Mouse (Mus musculus) forebrain, embryonic 12.5 days (tissue): Measurements from ENCODE around the gene Calhm2. TPM values are rescaled to one million over a fixed set of nuclear protein-coding genes. Genes with fewer than 3 reads are reported as not detected.

Experiments
- ATAC-seq: fragments of 200-750 bp; cut with Nextera tagmentation; 2 replicates; pipeline ENCODE4 v1.8.0; 2017; ENCODE audit warnings: moderate TSS enrichment; ENCODE audit not compliant: low FRiP score
- H3K27ac ChIP-seq: fragments of 300-500 bp; sonication (generic); 2 replicates; pipeline ENCODE4 v1.5.1; 2016; ENCODE audit warnings: mild to moderate bottlenecking
- H3K27me3 ChIP-seq: fragments of 300-500 bp; sonication (generic); 2 replicates; pipeline ENCODE4 v1.6.1; 2016; ENCODE audit warnings: mild to moderate bottlenecking
- H3K36me3 ChIP-seq: fragments of 300-500 bp; sonication (generic); replicated peaks from 2 replicates; pipeline ENCODE4 v1.6.1; 2016; ENCODE audit warnings: mild to moderate bottlenecking
- H3K4me1 ChIP-seq: fragments of 300-500 bp; sonication (generic); 2 replicates; pipeline ENCODE4 v1.6.1; 2016
- H3K4me2 ChIP-seq: fragments of 300-500 bp; sonication (generic); 2 replicates; pipeline ENCODE4 v1.6.1; 2016; ENCODE audit warnings: mild to moderate bottlenecking, moderate library complexity
- H3K4me3 ChIP-seq: fragments of 300-500 bp; sonication (generic); replicated peaks from 2 replicates; pipeline ENCODE4 v1.5.1; 2016; ENCODE audit warnings: mild to moderate bottlenecking
- H3K9ac ChIP-seq: fragments of 300-500 bp; sonication (generic); 2 replicates; pipeline ENCODE4 v1.6.1; 2016; ENCODE audit warnings: mild to moderate bottlenecking
- H3K9me3 ChIP-seq: fragments of 300-500 bp; sonication (generic); 2 replicates; pipeline ENCODE4 v1.6.1; 2016
- WGBS: fragments of 180-500 bp; shearing (Covaris S2); methylation state at CpG from one replicate; pipeline ENCODE4 v1.1.7; 2016; 5-methylcytosine and 5-hydroxymethylcytosine counted together
- polyA plus RNA-seq: library from polyadenylated mRNA; unstranded; fragments of >200 nt; fragmentation: Nextera tagmentation; extraction: Ambion mirVana; gene quantifications from 2 replicates; pipeline ENCODE4 v1.2.1, GENCODE M21; 2016

Calhm2 gene
- polyA plus RNA-seq, 1 experiment from 2014 or later: 1.8 TPM

DNA sequence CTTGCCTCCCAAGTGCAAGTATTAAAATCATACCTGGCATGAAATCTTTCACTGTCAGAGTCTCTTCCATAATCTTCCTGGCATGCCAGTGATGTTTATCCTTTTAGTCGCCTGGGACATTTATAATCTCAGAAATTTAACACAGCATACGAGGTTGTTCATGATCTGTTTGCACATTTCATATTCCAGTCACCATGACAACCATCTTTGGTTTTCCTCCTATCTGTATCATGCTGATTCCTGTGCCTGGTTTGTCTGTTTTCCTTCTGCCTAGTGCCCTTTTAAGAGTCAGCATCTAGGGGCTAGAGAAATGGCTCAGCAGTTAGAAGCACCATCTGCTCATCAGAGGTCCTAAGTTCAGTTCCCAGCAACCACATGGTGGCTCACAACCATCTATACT is 19.5 kb downstream of the Calhm2 start:
- Histone ChIP-seq H3K9me3 (no peaks in the 10 kb centered on the region), H3K4me2 (no peak overlapping the region), H3K36me3 (peaks cover 79% of the 10 kb centered on the region), H3K27me3 (no peaks in the 10 kb centered on the region), H3K27ac (no peak overlapping the region), H3K4me1 (no peaks in the 10 kb centered on the region), H3K9ac (no peak overlapping the region), H3K4me3 (no peak overlapping the region)
- WGBS: 82% methylated on average over 2 of the region's 2 CpGs
- no peak for ATAC-seq

DNA sequence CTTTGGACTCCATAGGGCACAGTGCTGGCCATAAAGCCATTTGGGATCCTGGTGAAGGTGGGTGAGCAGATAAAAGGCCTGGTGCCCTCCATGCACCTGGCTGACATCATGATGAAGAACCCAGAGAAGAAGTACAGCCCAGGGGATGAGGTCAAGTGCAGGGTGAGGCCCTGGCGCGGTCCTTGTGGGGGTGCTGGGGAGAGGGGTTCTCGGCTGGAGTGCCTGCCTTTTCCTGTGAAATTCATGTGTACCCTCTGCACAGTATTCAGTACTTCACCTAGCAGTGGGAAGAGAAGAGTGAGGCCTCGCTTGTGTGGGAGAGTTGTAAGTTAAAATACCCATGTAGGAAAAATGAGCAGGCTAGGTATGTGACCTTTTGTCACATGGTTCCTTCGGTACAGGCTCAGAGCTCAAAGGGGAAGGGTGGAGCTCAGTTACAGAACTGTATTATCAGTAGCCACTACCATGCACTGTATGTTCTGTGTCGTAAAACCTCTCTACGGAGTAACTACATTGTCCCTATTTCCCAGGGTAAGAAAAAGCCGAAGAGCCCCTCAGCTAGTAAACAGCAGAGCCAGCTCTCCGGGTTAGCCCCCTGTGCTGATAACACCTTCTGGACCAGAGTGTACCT is 33.3 kb downstream of the Calhm2 start:
- Histone ChIP-seq H3K9me3 (no peaks in the 10 kb centered on the region), H3K9ac (no peak overlapping the region), H3K27ac (no peak overlapping the region), H3K4me3 (no peak overlapping the region), H3K36me3 (peaks cover 100% of the 10 kb centered on the region), H3K4me1 (no peaks in the 10 kb centered on the region), H3K4me2 (no peak overlapping the region), H3K27me3 (no peaks in the 10 kb centered on the region)
- no peak for ATAC-seq
- 94% methylated on average over 9 of the region's 9 CpGs for WGBS

GRCm38 (mm10) chr19:47101080-47101479 is 37.0 kb downstream of the Calhm2 start:
- Histone ChIP-seq H3K9me3 (no peaks in the 10 kb centered on the region), H3K27me3 (no peaks in the 10 kb centered on the region), H3K36me3 (peaks cover 100% of the 10 kb centered on the region), H3K4me1 (no peaks in the 10 kb centered on the region), H3K9ac (no peak overlapping the region), H3K4me2 (no peak overlapping the region), H3K27ac (no peak overlapping the region), H3K4me3 (no peak overlapping the region)
- ATAC-seq: no peak
- 90% methylated on average over 5 of the region's 5 CpGs for WGBS

DNA sequence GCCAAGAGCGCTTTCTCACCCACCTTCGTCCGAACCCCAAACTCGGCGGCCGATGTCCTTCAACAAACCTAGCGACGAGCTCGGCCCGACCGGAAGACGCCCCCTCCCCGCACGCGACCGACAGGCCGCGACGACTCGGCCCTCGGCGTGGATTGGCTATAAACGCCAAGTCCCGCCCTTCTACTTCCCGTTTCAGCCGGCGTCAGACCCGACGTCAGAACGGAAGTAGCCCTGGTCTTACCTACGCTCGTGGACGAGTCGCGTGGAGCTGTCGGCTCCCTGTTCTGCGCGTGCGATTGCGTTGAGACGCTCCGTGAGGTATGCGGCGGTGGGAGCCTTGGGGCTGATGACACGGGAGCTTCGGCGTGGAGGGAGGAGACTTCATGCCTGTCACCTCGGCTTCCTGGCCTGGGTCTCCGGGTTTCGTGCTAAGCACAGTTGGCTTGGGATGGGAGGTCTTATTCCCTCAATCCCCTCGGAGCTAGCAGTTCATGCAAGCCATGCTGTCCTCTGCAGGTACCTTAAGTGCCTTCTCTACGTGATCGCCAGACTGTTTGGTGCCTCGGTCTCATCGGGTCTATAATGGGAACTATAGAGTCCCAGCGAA is 47.4 kb downstream of the Calhm2 start, which contains the start of the genes Usmg5 and Pdcd11:
TSS of gene Usmg5 (minus strand) at position 98 of the 607 bp plus-strand sequence.
TSS of gene Pdcd11 (plus strand) at position 219 of the 607 bp plus-strand sequence.
- ATAC-seq: peak; percentile 100
- peak within 1 kb of the TSS; percentile 96 for H3K9ac ChIP-seq
- H3K36me3 ChIP-seq: peaks cover 35% of the 10 kb centered on the region
- peak within 1 kb of the TSS; percentile 87 for H3K4me2 ChIP-seq
- H3K4me3 ChIP-seq: peak within 1 kb of the TSS; percentile 96
- H3K27me3 ChIP-seq: no peaks in the 10 kb centered on the region
- H3K27ac ChIP-seq: peak within 1 kb of the TSS; percentile 76
- H3K9me3 ChIP-seq: no peaks in the 10 kb centered on the region
- H3K4me1 ChIP-seq: peaks cover 16% of the 10 kb centered on the region
- WGBS: under 1% methylated on average over 56 of the region's 56 CpGs

DNA sequence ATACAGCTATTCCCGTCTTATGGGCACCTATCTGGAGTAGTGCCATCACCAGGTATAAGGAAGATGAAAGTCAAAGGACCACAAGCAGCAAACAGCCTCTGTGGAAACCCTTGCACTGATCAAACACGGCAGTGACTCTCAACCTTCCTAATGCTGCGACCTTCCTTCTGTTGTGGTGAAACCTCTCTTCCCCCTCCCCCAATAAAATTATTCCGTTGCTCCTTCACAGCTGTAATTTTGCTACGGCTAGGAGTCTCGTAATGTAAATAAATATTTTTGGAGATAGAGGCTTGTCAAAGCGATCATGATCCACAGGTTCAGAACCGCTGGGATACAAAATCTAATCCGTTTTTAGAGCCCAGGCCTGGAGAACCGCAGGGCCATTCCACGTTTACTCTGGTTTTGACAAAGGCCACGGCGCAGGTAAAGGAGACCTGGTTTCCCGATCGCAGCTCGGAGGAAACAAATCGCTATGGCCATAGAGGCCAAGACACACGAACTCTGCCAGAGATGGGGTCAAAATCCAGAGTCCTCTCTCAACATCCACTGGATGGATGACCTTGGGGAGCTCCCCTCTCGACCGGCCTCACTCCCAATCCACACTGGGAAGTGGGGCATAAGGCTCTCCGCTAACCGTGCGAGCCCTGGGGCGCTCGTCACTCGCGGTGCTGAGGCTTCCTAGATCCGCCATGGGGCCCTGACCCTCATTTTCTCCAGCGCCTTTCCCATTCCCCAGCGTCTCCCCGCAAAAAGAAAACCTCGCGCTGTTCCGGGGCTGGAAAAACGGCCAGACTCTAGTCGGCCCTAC is 48.2 kb downstream of the Calhm2 start:
- Histone ChIP-seq H3K4me1 (peaks cover 16% of the 10 kb centered on the region), H3K9ac (peak overlapping the region; percentile 96), H3K27me3 (no peaks in the 10 kb centered on the region), H3K4me3 (peak overlapping the region; percentile 96), H3K4me2 (peak overlapping the region; percentile 87), H3K27ac (peak overlapping the region; percentile 76), H3K9me3 (no peaks in the 10 kb centered on the region), H3K36me3 (peaks cover 35% of the 10 kb centered on the region)
- WGBS: 3% methylated on average over 36 of the region's 36 CpGs
- peak; percentile 71 for ATAC-seq

- Histone ChIP-seq H3K27ac (no peak overlapping the region), H3K4me1 (peaks cover 16% of the 10 kb centered on the region), H3K9ac (no peak overlapping the region), H3K36me3 (peaks cover 38% of the 10 kb centered on the region), H3K4me3 (no peak overlapping the region), H3K9me3 (no peaks in the 10 kb centered on the region), H3K4me2 (no peak overlapping the region), H3K27me3 (no peaks in the 10 kb centered on the region)
- ATAC-seq: no peak
- 95% methylated on average over 3 of the region's 3 CpGs for WGBS
Measured at GRCm38 (mm10) chr19:47088226-47088625, 49.9 kb downstream of the Calhm2 start.

GRCm38 (mm10) chr19:47067924-47068611 is 70.0 kb downstream of the Calhm2 start:
- peaks cover 8% of the 10 kb centered on the region for H3K4me1 ChIP-seq
- under 1% methylated on average over 66 of the region's 72 CpGs for WGBS
- no peaks in the 10 kb centered on the region for H3K9me3 ChIP-seq
- H3K4me2 ChIP-seq: peak overlapping the region; percentile 68
- H3K27ac ChIP-seq: peak overlapping the region; percentile 92
- ATAC-seq: peak; percentile 93
- H3K36me3 ChIP-seq: peaks cover 23% of the 10 kb centered on the region
- H3K4me3 ChIP-seq: peak overlapping the region; percentile 100
- H3K9ac ChIP-seq: peak overlapping the region; percentile 95
- H3K27me3 ChIP-seq: no peaks in the 10 kb centered on the region

GRCm38 (mm10) chr19:47067096-47067882 is 70.8 kb downstream of the Calhm2 start, which contains the start of gene Taf5:
Gene Taf5 (plus strand): TSS chr19:47067746.
- no peaks in the 10 kb centered on the region for H3K9me3 ChIP-seq
- no peaks in the 10 kb centered on the region for H3K27me3 ChIP-seq
- peaks cover 15% of the 10 kb centered on the region for H3K36me3 ChIP-seq
- H3K9ac ChIP-seq: peak within 1 kb of the TSS; percentile 95
- peak within 1 kb of the TSS; percentile 100 for H3K4me3 ChIP-seq
- peak within 1 kb of the TSS; percentile 68 for H3K4me2 ChIP-seq
- H3K4me1 ChIP-seq: peaks cover 8% of the 10 kb centered on the region
- 11% methylated on average over 49 of the region's 49 CpGs for WGBS
- ATAC-seq: peak; percentile 87
- H3K27ac ChIP-seq: peak within 1 kb of the TSS; percentile 92

GRCm38 (mm10) chr19:47065860-47066259 is 72.2 kb downstream of the Calhm2 start:
- H3K9me3 ChIP-seq: no peaks in the 10 kb centered on the region
- no peaks in the 10 kb centered on the region for H3K27me3 ChIP-seq
- WGBS: 93% methylated on average over 3 of the region's 3 CpGs
- H3K36me3 ChIP-seq: peaks cover under 1% of the 10 kb centered on the region; the same call in 1 of the 2 replicates
- no peak overlapping the region for H3K4me2 ChIP-seq
- ATAC-seq: no peak
- no peak overlapping the region for H3K9ac ChIP-seq
- H3K4me3 ChIP-seq: no peak overlapping the region
- H3K27ac ChIP-seq: no peak overlapping the region
- H3K4me1 ChIP-seq: peaks cover 8% of the 10 kb centered on the region

DNA sequence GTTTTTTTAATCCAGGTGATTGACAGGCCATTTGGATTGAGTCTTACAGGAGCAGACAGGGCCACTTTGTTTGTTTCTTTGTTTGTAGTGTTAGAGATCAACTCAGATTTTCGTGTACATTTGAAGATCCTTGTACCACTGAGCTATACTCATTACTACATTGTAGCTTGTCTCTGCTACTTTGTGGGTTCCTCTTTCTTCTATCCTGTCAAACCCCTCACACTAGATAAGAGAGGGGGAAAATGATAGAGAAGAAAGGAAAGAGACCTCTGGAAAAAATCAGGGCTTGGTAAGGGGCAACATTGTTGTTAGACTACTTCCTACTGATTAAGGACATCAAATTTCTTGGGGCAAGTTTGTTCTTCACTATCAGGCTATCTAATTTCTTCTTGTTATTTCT is 80.4 kb downstream of the Calhm2 start:
- Histone ChIP-seq H3K27ac (no peak overlapping the region), H3K36me3 (no peaks in the 10 kb centered on the region), H3K9me3 (no peaks in the 10 kb centered on the region), H3K4me1 (no peaks in the 10 kb centered on the region), H3K9ac (no peak overlapping the region), H3K4me3 (no peak overlapping the region), H3K4me2 (no peak overlapping the region), H3K27me3 (no peaks in the 10 kb centered on the region)
- WGBS: 65% methylated on average over 1 of the region's 1 CpGs
- ATAC-seq: no peak
